In genomic region chr12:70897434-70897833, GRCm38 (mm10) we compare ENCODE assay signal across 12 mouse cellular contexts. TPM values are rescaled to one million over a fixed set of nuclear protein-coding genes. Genes with fewer than 3 reads are reported as not detected.
DNase-seq lines count a peak whose midpoint lies in the region; ATAC-seq and TF ChIP-seq lines count a peak whose summit lies in the region.
"Had no signal": no experiment of that assay in that cellular context is flagged by ENCODE, and none has a peak within 500 bp of the region (broad histone marks: within the 10 kb centered on the region; RNA-seq: fewer than 3 reads in every experiment).

No protein-coding gene starts in this region.

- TF ChIP-seq CTCF in intestine, postnatal 0 days (IDR thresholded peaks at IDR 0.05; ENCODE audit: low read depth), result peak; percentile 61
- peak; percentile 62 for TF ChIP-seq CTCF in stomach, postnatal 0 days (IDR thresholded peaks at IDR 0.05; ENCODE audit: low read depth)

- ATAC-seq in intestine, postnatal 0 days, result no peak
- ATAC-seq in intestine, embryonic 15.5 days, result no peak
- ATAC-seq in midbrain, embryonic 11.5 days (ENCODE audit: low FRiP score), result no peak
- no peak for ATAC-seq in midbrain, embryonic 15.5 days (replicated peaks)
- ATAC-seq in stomach, postnatal 0 days (ENCODE audit: low FRiP score, low TSS enrichment), result no peak
- ATAC-seq: Patski had no signal

- no peak overlapping the region for H3K27ac ChIP-seq in intestine, postnatal 0 days (ENCODE audit: low read depth, low read length)
- H3K27ac ChIP-seq in intestine, embryonic 15.5 days, result no peak overlapping the region
- no peak overlapping the region for H3K27ac ChIP-seq in midbrain, embryonic 11.5 days (ENCODE audit: low read depth, low read length)
- no peak overlapping the region for H3K27ac ChIP-seq in midbrain, embryonic 15.5 days
- no peak overlapping the region for H3K27ac ChIP-seq in stomach, postnatal 0 days (replicated peaks)

- H3K4me3 ChIP-seq in intestine, postnatal 0 days (ENCODE audit: low read depth, low read length), result no peak overlapping the region
- no peak overlapping the region for H3K4me3 ChIP-seq in intestine, embryonic 15.5 days (replicated peaks)
- H3K4me3 ChIP-seq in midbrain, embryonic 11.5 days (ENCODE audit: low read depth, low read length), result no peak overlapping the region
- H3K4me3 ChIP-seq in midbrain, embryonic 15.5 days, result no peak overlapping the region
- no peak overlapping the region for H3K4me3 ChIP-seq in stomach, postnatal 0 days (ENCODE audit: low read depth, low read length)

- no peak for TF ChIP-seq EP300 in stomach, postnatal 0 days (optimal IDR thresholded peaks at IDR 0.05)

- H3K4me1 ChIP-seq in intestine, postnatal 0 days (replicated peaks; ENCODE audit: control insufficient read depth, insufficient read depth, low read length), result no peaks in the 10 kb centered on the region
- no peaks in the 10 kb centered on the region for H3K4me1 ChIP-seq in intestine, embryonic 15.5 days (replicated peaks)
- peaks cover 3% of the 10 kb centered on the region; the same call in 1 of the 2 replicates for H3K4me1 ChIP-seq in midbrain, embryonic 11.5 days (ENCODE audit: control insufficient read depth, insufficient read depth, low read length)
- H3K4me1 ChIP-seq in midbrain, embryonic 15.5 days, result no peaks in the 10 kb centered on the region
- H3K4me1 ChIP-seq in stomach, postnatal 0 days (replicated peaks; ENCODE audit: control insufficient read depth, insufficient read depth), result no peaks in the 10 kb centered on the region

- H3K9ac ChIP-seq in intestine, postnatal 0 days (ENCODE audit: low read depth, low read length), result no peak overlapping the region
- H3K9ac ChIP-seq in intestine, embryonic 15.5 days, result no peak overlapping the region
- no peak overlapping the region for H3K9ac ChIP-seq in midbrain, embryonic 11.5 days (ENCODE audit: low read length)
- no peak overlapping the region for H3K9ac ChIP-seq in midbrain, embryonic 15.5 days
- H3K9ac ChIP-seq in stomach, postnatal 0 days (ENCODE audit: low read length), result no peak overlapping the region

- WGBS in intestine, postnatal 0 days, result 82% methylated on average over 8 of the region's 8 CpGs
- 88% methylated on average over 8 of the region's 8 CpGs for WGBS in intestine, embryonic 15.5 days
- WGBS in midbrain, embryonic 11.5 days, result 76% methylated on average over 8 of the region's 8 CpGs
- 74% methylated on average over 8 of the region's 8 CpGs for WGBS in midbrain, embryonic 15.5 days
- 74% methylated on average over 8 of the region's 8 CpGs for WGBS in stomach, postnatal 0 days

- DNase-seq in midbrain, embryonic 11.5 days (ENCODE audit: low spot score, missing footprints), result peak; percentile 77
- DNase-seq in ZHBTc4 (ENCODE audit: low read depth, low spot score), result peak; percentile 17
- no peak for DNase-seq in stomach, postnatal 0 days (ENCODE audit: low spot score)
- no peak for DNase-seq in ovary, postnatal 36 days (ENCODE audit: low spot score)
- DNase-seq: adrenal gland, postnatal 14 days; cerebellum, adult 9-11 months; heart, postnatal 10 days; kidney, adult 18-20 months had no signal

- H3K36me3 ChIP-seq in intestine, postnatal 0 days (ENCODE audit: control insufficient read depth, insufficient read depth), result peaks cover 25% of the 10 kb centered on the region; the same call in 1 of the 2 replicates
- H3K36me3 ChIP-seq in intestine, embryonic 15.5 days, result 0 out of 2 replicates have a peak, but pooled peaks cover 8% of the 10 kb centered on the region
- H3K36me3 ChIP-seq in midbrain, embryonic 11.5 days (ENCODE audit: control insufficient read depth, insufficient read depth, low read length), result no peaks in the 10 kb centered on the region
- H3K36me3 ChIP-seq in midbrain, embryonic 15.5 days (replicated peaks), result no peaks in the 10 kb centered on the region
- H3K36me3 ChIP-seq in stomach, postnatal 0 days (ENCODE audit: control insufficient read depth, insufficient read depth, low read length), result peaks cover 29% of the 10 kb centered on the region

- no peak overlapping the region for H3K4me2 ChIP-seq in intestine, postnatal 0 days (replicated peaks; ENCODE audit: low read depth)
- H3K4me2 ChIP-seq in intestine, embryonic 15.5 days (replicated peaks), result no peak overlapping the region
- H3K4me2 ChIP-seq in midbrain, embryonic 11.5 days, result no peak overlapping the region
- no peak overlapping the region for H3K4me2 ChIP-seq in midbrain, embryonic 15.5 days
- H3K4me2 ChIP-seq in stomach, postnatal 0 days (replicated peaks; ENCODE audit: low read depth), result no peak overlapping the region

- no peaks in the 10 kb centered on the region for H3K9me3 ChIP-seq in intestine, postnatal 0 days (ENCODE audit: control insufficient read depth)
- no peaks in the 10 kb centered on the region for H3K9me3 ChIP-seq in intestine, embryonic 15.5 days
- no peaks in the 10 kb centered on the region for H3K9me3 ChIP-seq in midbrain, embryonic 11.5 days (ENCODE audit: control insufficient read depth, low read length)
- H3K9me3 ChIP-seq in midbrain, embryonic 15.5 days, result no peaks in the 10 kb centered on the region
- H3K9me3 ChIP-seq in stomach, postnatal 0 days (ENCODE audit: control insufficient read depth, low read length), result no peaks in the 10 kb centered on the region

- no peaks in the 10 kb centered on the region for H3K27me3 ChIP-seq in intestine, postnatal 0 days (replicated peaks; ENCODE audit: control insufficient read depth, insufficient read depth, low read length)
- no peaks in the 10 kb centered on the region for H3K27me3 ChIP-seq in intestine, embryonic 15.5 days (replicated peaks)
- peaks cover 4% of the 10 kb centered on the region for H3K27me3 ChIP-seq in midbrain, embryonic 11.5 days (ENCODE audit: control insufficient read depth, insufficient read depth, low read length)
- H3K27me3 ChIP-seq in midbrain, embryonic 15.5 days (replicated peaks), result no peaks in the 10 kb centered on the region
- H3K27me3 ChIP-seq in stomach, postnatal 0 days (ENCODE audit: control insufficient read depth, insufficient read depth, low read length), result no peaks in the 10 kb centered on the region
- H3K27me3 ChIP-seq: Patski had no signal

RNA-seq across cellular contexts. Expression of gene Actr10, which starts 40.2 kb away (rescaled TPM):
- 164 and 181 TPM in 2 replicates for polyA plus RNA-seq in intestine, postnatal 0 days (2015; fragmentation: Nextera tagmentation; extraction: Ambion mirVana)
- 192 and 223 TPM in 2 replicates for polyA plus RNA-seq in intestine, embryonic 15.5 days (2015; fragmentation: Nextera tagmentation; extraction: Ambion mirVana)
- 275 and 291 TPM in 2 replicates for polyA plus RNA-seq in midbrain, embryonic 11.5 days (2014; fragmentation: Nextera tagmentation; extraction: Ambion mirVana)
- 180 and 195 TPM in 2 replicates for polyA plus RNA-seq in midbrain, embryonic 15.5 days (2015; fragmentation: Nextera tagmentation; extraction: Ambion mirVana)
- polyA plus RNA-seq in stomach, postnatal 0 days (2015; fragmentation: Nextera tagmentation; extraction: Ambion mirVana), result 193 and 199 TPM in 2 replicates

Comparison
In these comparisons a context has a peak if more than half of its experiments do, and no peak if none do; other contexts are left out.
1. DNase-seq: peak in midbrain, embryonic 11.5 days (single experiment) and ZHBTc4 (single experiment); none in stomach, postnatal 0 days (single experiment) and ovary, postnatal 36 days (single experiment).